Mouse (Mus musculus): Measurements from ENCODE around the gene Rdh13.

GRCm38 (mm10) chr7:4427161-4427912 is 18.1 kb downstream of the Rdh13 start:
- TF ChIP-seq POLR2A (IDR thresholded peaks at IDR 0.05; ENCODE audit: insufficient read depth, low read depth, low read length), result no peak
- TF ChIP-seq CTCF (IDR thresholded peaks at IDR 0.05), result no peak; the same call in 1 of the 2 replicates
